Mouse (Mus musculus) CH12.LX (cell line): ENCODE data around the gene Plch1. TPM values are rescaled to one million over a fixed set of nuclear protein-coding genes. Genes with fewer than 3 reads are reported as not detected.

Experiments
- DNase-seq: peaks from one replicate; pipeline ENCODE4 v3.0.0-alpha.2; 2013; ENCODE audit errors: extremely low read depth
- H3K27ac ChIP-seq: 2 replicates; pipeline ENCODE4 v1.5.1; 2012; ENCODE audit warnings: low read depth, mild to moderate bottlenecking, control low read depth, moderate library complexity; ENCODE audit not compliant: insufficient read depth
- H3K27me3 ChIP-seq: replicated peaks from 2 replicates; pipeline ENCODE3; 2012; ENCODE audit warnings: inconsistent platforms
- H3K36me3 ChIP-seq, 2 experiments: replicated peaks in 1 of 2; 2 replicates each; pipeline versions ENCODE3 to v1.6.1; 2012; ENCODE audit warnings: inconsistent platforms in 1 of 2, low read length in 1 of 2, mild to moderate bottlenecking in 1 of 2, mixed read lengths in 1 of 2, moderate library complexity in 1 of 2; ENCODE audit not compliant: control insufficient read depth in 1 of 2, insufficient read depth in 1 of 2
- H3K4me1 ChIP-seq, 2 experiments: 2 replicates each; pipeline ENCODE4 v1.6.1; 2012; ENCODE audit warnings: inconsistent platforms in 1 of 2, moderate library complexity in 1 of 2; ENCODE audit not compliant: insufficient read depth in 2 of 2, control insufficient read depth in 1 of 2
- H3K4me2 ChIP-seq: 2 replicates; pipeline ENCODE4 v1.6.1; 2012; ENCODE audit warnings: low read depth, mild to moderate bottlenecking, control low read depth; ENCODE audit not compliant: poor library complexity, insufficient read depth, severe bottlenecking
- H3K4me3 ChIP-seq, 3 experiments: fragments of 150-350 bp in 1 of 3; sonication (generic) in 1 of 3; replicated peaks in 1 of 3; 2 replicates each; pipeline versions ENCODE3 to v1.5.1; 2011 to 2012; ENCODE audit warnings: low read depth in 2 of 3, low read length in 2 of 3, mild to moderate bottlenecking in 2 of 3, moderate library complexity in 2 of 3, control low read depth in 1 of 3, improper control_type of control experiment in 1 of 3, inconsistent platforms in 1 of 3, mixed read lengths in 1 of 3; ENCODE audit not compliant: poor library complexity in 1 of 3
- H3K79me2 ChIP-seq: replicated peaks from 2 replicates; pipeline ENCODE4 v1.6.1; 2012; ENCODE audit warnings: mild to moderate bottlenecking, moderate library complexity; ENCODE audit not compliant: control insufficient read depth, poor library complexity, insufficient read depth, severe bottlenecking; ENCODE audit errors: extremely low read depth
- H3K9ac ChIP-seq: 2 replicates; pipeline ENCODE4 v1.6.1; 2012; ENCODE audit warnings: low read depth, mild to moderate bottlenecking, control low read depth, moderate library complexity; ENCODE audit not compliant: insufficient read depth
- H3K9me3 ChIP-seq: replicated peaks from 2 replicates; pipeline ENCODE3; 2012; ENCODE audit warnings: low read length, inconsistent platforms, mixed read lengths
- CTCF ChIP-seq, 2 experiments: IDR thresholded peaks in 1 of 2; conservative IDR thresholded peaks in 1 of 2; 2 replicates each; pipeline ENCODE4 v1.5.1; 2011 to 2012; ENCODE audit warnings: low read depth in 2 of 2, low read length in 2 of 2, improper control_type of control experiment in 1 of 2, inconsistent platforms in 1 of 2, mild to moderate bottlenecking in 1 of 2, moderate library complexity in 1 of 2
- EP300 ChIP-seq: IDR thresholded peaks from 2 replicates; pipeline ENCODE4 v1.6.1; 2011; ENCODE audit warnings: low read length, improper control_type of control experiment
- MAFK ChIP-seq: IDR thresholded peaks from 2 replicates; pipeline ENCODE4 v1.6.1; 2011; ENCODE audit warnings: low read length, improper control_type of control experiment; ENCODE audit not compliant: insufficient replicate concordance
- MAX ChIP-seq: IDR thresholded peaks from 2 replicates; pipeline ENCODE4 v1.6.1; 2011; ENCODE audit warnings: low read length, improper control_type of control experiment
- MEF2A ChIP-seq: IDR thresholded peaks from 2 replicates; pipeline ENCODE4 v1.6.1; 2014; ENCODE audit warnings: low read depth, mild to moderate bottlenecking, inconsistent platforms, low read length, improper control_type of control experiment, borderline replicate concordance
- MXI1 ChIP-seq: IDR thresholded peaks from 2 replicates; pipeline ENCODE4 v1.6.1; 2011; ENCODE audit warnings: mild to moderate bottlenecking, low read depth, low read length, improper control_type of control experiment
- PAX5 ChIP-seq: IDR thresholded peaks from 2 replicates; pipeline ENCODE4 v1.6.1; 2012; ENCODE audit warnings: low read length, inconsistent platforms, mixed read lengths
- POLR2AphosphoS2 ChIP-seq: IDR thresholded peaks from 2 replicates; pipeline ENCODE4 v1.6.1; 2011; ENCODE audit warnings: low read depth, low read length, improper control_type of control experiment
- RAD21 ChIP-seq: IDR thresholded peaks from 2 replicates; pipeline ENCODE4 v1.6.1; 2011; ENCODE audit warnings: low read depth, mild to moderate bottlenecking, low read length, improper control_type of control experiment, moderate library complexity
- RCOR1 ChIP-seq: conservative IDR thresholded peaks from 2 replicates; pipeline ENCODE4 v1.6.1; 2012; ENCODE audit warnings: low read depth, mild to moderate bottlenecking, inconsistent platforms, low read length, improper control_type of control experiment
- SIN3A ChIP-seq: IDR thresholded peaks from 2 replicates; pipeline ENCODE4 v1.6.1; 2012; ENCODE audit warnings: low read length, improper control_type of control experiment, inconsistent platforms
- SMC3 ChIP-seq: IDR thresholded peaks from 2 replicates; pipeline ENCODE4 v1.6.1; 2011; ENCODE audit warnings: low read depth, low read length, improper control_type of control experiment
- TCF12 ChIP-seq: IDR thresholded peaks from 2 replicates; pipeline ENCODE4 v1.6.1; 2014; ENCODE audit warnings: low read depth, mild to moderate bottlenecking, inconsistent platforms, low read length, improper control_type of control experiment
- UBTF ChIP-seq: IDR thresholded peaks from 2 replicates; pipeline ENCODE4 v1.6.1; 2012; ENCODE audit warnings: low read depth, mild to moderate bottlenecking, inconsistent platforms, low read length, improper control_type of control experiment, moderate library complexity
- USF1 ChIP-seq: IDR thresholded peaks from 2 replicates; pipeline ENCODE4 v1.6.1; 2014; ENCODE audit warnings: low read depth, mild to moderate bottlenecking, inconsistent platforms, low read length, improper control_type of control experiment
- ZC3H11A ChIP-seq: IDR thresholded peaks from 2 replicates; pipeline ENCODE4 v1.6.1; 2012; ENCODE audit warnings: low read depth, mild to moderate bottlenecking, inconsistent platforms, low read length, improper control_type of control experiment
- ZNF384 ChIP-seq: IDR thresholded peaks from 2 replicates; pipeline ENCODE4 v1.6.1; 2012; ENCODE audit warnings: low read depth, low read length, improper control_type of control experiment, inconsistent platforms
- dilution Hi-C: fragments of 300-500 bp; cut with MboI; formaldehyde crosslinking; loops from 2 replicates; pipeline ENCODE4 v1.14.3; 2020; ENCODE audit warnings: low sequenced_read_pairs; ENCODE audit not compliant: extremely low pct_unique_long_range_greater_than_20kb, extremely low pct_ligation_motif_present
- in situ Hi-C: fragments of 300-500 bp; cut with MboI; formaldehyde crosslinking; loops from 3 replicates; pipeline ENCODE4 v1.14.3; 2019; ENCODE audit warnings: low sequenced_read_pairs, low pct_ligation_motif_present, low pct_unique_long_range_greater_than_20kb, mixed read lengths
- polyA plus RNA-seq: library from polyadenylated mRNA; unstranded; fragments of >175 nt; gene quantifications from 2 replicates; pipeline ENCODE4 v1.2.1, GENCODE M21; 2012; ENCODE audit warnings: low read depth; ENCODE audit not compliant: insufficient read length
- total RNA-seq, 2 experiments: library from RNA; depleted of rRNA; stranded (reverse); fragments of 300-350 nt in 1 of 2; fragments of >200 nt in 1 of 2; gene quantifications; 2 replicates each; pipeline ENCODE4 v1.2.3; 2012 to 2014

Plch1 gene
- total and polyA plus RNA-seq, 3 experiments: 0.51 to 0.80 (median 0.59) TPM

- no peak overlapping the region for H3K27ac ChIP-seq
- H3K4me1 ChIP-seq: peaks cover 0 to 4% of the 10 kb centered on the region in 2 experiments; a peak in 1 of 4 replicates
- no peak overlapping the region for H3K9ac ChIP-seq
- in situ Hi-C loops: no loop called here
- H3K9me3 ChIP-seq: no peaks in the 10 kb centered on the region
- H3K36me3 ChIP-seq: no peaks in the 10 kb centered on the region
- dilution Hi-C loops: no loop called here
- no peak for DNase-seq
- H3K27me3 ChIP-seq: no peaks in the 10 kb centered on the region
- TF ChIP-seq MAFK (no peak), MAX (no peak), RCOR1 (no peak), EP300 (no peak), MEF2A (no peak)
- TF ChIP-seq, all 38 proteins: peak for 0
- Histone ChIP-seq H3K79me2 (no peaks in the 10 kb centered on the region), H3K4me2 (no peak overlapping the region), H3K4me3 (no peak overlapping the region)
These were observed 28.0 kb downstream of the Plch1 start for GRCm38 (mm10) chr3:63871249-63871648.

- H3K27ac ChIP-seq: no peak overlapping the region
- no peaks in the 10 kb centered on the region for H3K9me3 ChIP-seq
- no peak overlapping the region for H3K9ac ChIP-seq
- dilution Hi-C loops: no loop called here
- H3K27me3 ChIP-seq: no peaks in the 10 kb centered on the region
- no peak overlapping the region for H3K4me2 ChIP-seq
- H3K4me3 ChIP-seq: no peak overlapping the region
- in situ Hi-C loops: loop anchor here (10.0 kb wide), 1 partner anchor 313 kb away; no protein-coding TSS in a partner anchor
- no peaks in the 10 kb centered on the region for H3K79me2 ChIP-seq
- no peaks in the 10 kb centered on the region for H3K36me3 ChIP-seq
- TF ChIP-seq CTCF (conservative IDR thresholded peaks at IDR 0.05 in 1 of 2, IDR thresholded peaks at IDR 0.05 in 1 of 2; ENCODE audit: low read depth in 2 of 2, low read length in 2 of 2): peak in 1 of 2 experiments; percentile 80; a peak in 2 of 4 replicates
- no peak for TF ChIP-seq POLR2AphosphoS2
- no peak for TF ChIP-seq UBTF
- peak; percentile 85 for TF ChIP-seq RAD21
- 0 out of 2 replicates have a peak, but pooled peaks have one; percentile 12 for TF ChIP-seq ZNF384
- TF ChIP-seq USF1: no peak
- TF ChIP-seq PAX5: no peak
- no peak for TF ChIP-seq MXI1
- TF ChIP-seq SMC3: peak; percentile 68
- TF ChIP-seq ZC3H11A: peak; percentile 49
- no peak for TF ChIP-seq TCF12
- no peak for TF ChIP-seq MEF2A
- no peak for TF ChIP-seq SIN3A
- TF ChIP-seq, all 38 proteins: peak for 5
- DNase-seq: peak; percentile 52
- peaks cover 0 to 4% of the 10 kb centered on the region in 2 experiments; a peak in 1 of 4 replicates for H3K4me1 ChIP-seq
These were observed 31.0 kb downstream of the Plch1 start for GRCm38 (mm10) chr3:63868285-63868684.
